Mouse (Mus musculus) lung, postnatal 0 days (tissue): ENCODE results near the gene Gm20388. TPM values are rescaled to one million over a fixed set of nuclear protein-coding genes. Genes with fewer than 3 reads are reported as not detected.

Experiments
- ATAC-seq: fragments of 200-750 bp; cut with Nextera tagmentation; 2 replicates; pipeline ENCODE4 v1.8.0; 2017; ENCODE audit warnings: moderate library complexity
- DNase-seq: peaks from one replicate; pipeline ENCODE4 v3.0.0-alpha.2; 2016; ENCODE audit warnings: low spot score
- H3K27ac ChIP-seq: fragments of 300-500 bp; sonication (generic); 2 replicates; pipeline ENCODE4 v1.5.1; 2014; ENCODE audit warnings: antibody characterized with exemption, mild to moderate bottlenecking, low read length, mixed read lengths
- H3K27me3 ChIP-seq: fragments of 300-500 bp; sonication (generic); replicated peaks from 2 replicates; pipeline ENCODE4 v1.6.1; 2014; ENCODE audit warnings: low read length, mixed read lengths; ENCODE audit not compliant: insufficient read depth
- H3K36me3 ChIP-seq: fragments of 300-500 bp; sonication (generic); 2 replicates; pipeline ENCODE4 v1.6.1; 2014; ENCODE audit warnings: low read length, mixed read lengths; ENCODE audit not compliant: insufficient read depth
- H3K4me1 ChIP-seq: fragments of 300-500 bp; sonication (generic); 2 replicates; pipeline ENCODE4 v1.6.1; 2014; ENCODE audit warnings: antibody characterized with exemption, low read depth, low read length, mixed read lengths; ENCODE audit not compliant: insufficient read depth
- H3K4me2 ChIP-seq: fragments of 300-500 bp; sonication (generic); replicated peaks from 2 replicates; pipeline ENCODE4 v1.6.1; 2014; ENCODE audit warnings: low read depth, mild to moderate bottlenecking, low read length, moderate library complexity, mixed read lengths
- H3K4me3 ChIP-seq: fragments of 300-500 bp; sonication (generic); 2 replicates; pipeline ENCODE4 v1.5.1; 2014; ENCODE audit warnings: low read depth, low read length
- H3K9ac ChIP-seq: fragments of 300-500 bp; sonication (generic); replicated peaks from 2 replicates; pipeline ENCODE4 v1.6.1; 2014; ENCODE audit warnings: low read depth, mild to moderate bottlenecking
- H3K9me3 ChIP-seq: fragments of 300-500 bp; sonication (generic); 2 replicates; pipeline ENCODE4 v1.6.1; 2016; ENCODE audit warnings: low read length, mixed read lengths
- CTCF ChIP-seq: IDR thresholded peaks from 2 replicates; pipeline ENCODE4 v1.5.1; 2016; ENCODE audit warnings: antibody characterized with exemption, mild to moderate bottlenecking
- EP300 ChIP-seq: IDR thresholded peaks from 2 replicates; pipeline ENCODE4 v1.6.1; 2016; ENCODE audit warnings: antibody characterized with exemption, mild to moderate bottlenecking, control low read depth
- WGBS: fragments of 180-500 bp; shearing (Covaris S2); extraction: QIAGEN DNeasy Blood & Tissue Kit; methylation state at CpG from one replicate; pipeline ENCODE4 v1.1.7; 2014; 5-methylcytosine and 5-hydroxymethylcytosine counted together
- polyA plus RNA-seq: library from polyadenylated mRNA; unstranded; fragments of >200 nt; fragmentation: Nextera tagmentation; extraction: Ambion mirVana; gene quantifications from 2 replicates; pipeline ENCODE4 v1.2.1, GENCODE M21; 2015

The Gm20388 gene
- polyA plus RNA-seq, 1 experiment from 2014 or later: not detected

DNA sequence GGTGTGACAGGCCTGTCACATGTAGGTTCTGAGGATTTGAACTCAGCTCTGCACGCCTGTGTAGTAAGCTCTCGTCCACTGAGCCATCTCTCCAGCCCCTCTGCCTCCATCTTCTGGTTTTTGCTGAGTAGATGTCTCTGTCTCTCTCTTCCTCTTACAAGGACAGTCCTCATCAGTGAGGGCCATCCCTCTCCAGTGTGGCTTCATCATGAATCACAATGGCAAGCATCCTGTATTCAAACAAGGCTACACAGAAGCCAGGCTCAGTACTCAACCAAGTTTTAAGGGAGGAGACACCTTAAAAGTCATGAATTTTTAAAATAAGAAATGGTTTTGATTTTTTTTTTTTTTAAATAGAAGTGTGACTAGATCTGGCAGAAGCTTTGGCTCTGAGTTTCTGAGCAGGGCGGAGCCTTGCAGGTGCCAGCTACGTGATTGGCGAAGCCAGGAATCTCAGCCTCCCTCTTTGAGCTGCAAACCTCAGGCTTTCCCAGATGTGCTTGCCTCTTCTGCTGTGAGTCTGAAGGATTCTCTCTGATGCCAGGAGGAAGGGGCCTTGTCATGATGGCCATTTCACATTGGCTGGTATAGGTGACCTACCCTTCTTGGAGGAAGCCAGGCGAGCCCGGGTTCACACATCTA lies 2206.2 kb downstream of the Gm20388 start:
- no peaks in the 10 kb centered on the region for H3K4me1 ChIP-seq
- no peak overlapping the region for H3K4me2 ChIP-seq
- no peak overlapping the region for H3K4me3 ChIP-seq
- ATAC-seq (no peak), DNase-seq (no peak)
- 89% methylated on average over 7 of the region's 7 CpGs for WGBS
- no peak overlapping the region for H3K27ac ChIP-seq
- H3K36me3 ChIP-seq: no peaks in the 10 kb centered on the region
- no peak overlapping the region for H3K9ac ChIP-seq
- no peaks in the 10 kb centered on the region for H3K9me3 ChIP-seq
- no peaks in the 10 kb centered on the region for H3K27me3 ChIP-seq
- TF ChIP-seq EP300 (no peak), CTCF (no peak)

- H3K4me3 ChIP-seq: no peak overlapping the region
- H3K36me3 ChIP-seq: no peaks in the 10 kb centered on the region
- no peaks in the 10 kb centered on the region for H3K4me1 ChIP-seq
- no peak for TF ChIP-seq CTCF
- TF ChIP-seq EP300: no peak
- H3K27ac ChIP-seq: no peak overlapping the region
- no peak overlapping the region for H3K4me2 ChIP-seq
- no peaks in the 10 kb centered on the region for H3K27me3 ChIP-seq
- ATAC-seq: peak; percentile 65
- 23% methylated on average over 10 of the region's 10 CpGs for WGBS
- peak; percentile 46 for DNase-seq
- H3K9me3 ChIP-seq: no peaks in the 10 kb centered on the region
- no peak overlapping the region for H3K9ac ChIP-seq
Measured at GRCm38 (mm10) chr8:122118097-122118496, 2207.5 kb downstream of the Gm20388 start.

DNA sequence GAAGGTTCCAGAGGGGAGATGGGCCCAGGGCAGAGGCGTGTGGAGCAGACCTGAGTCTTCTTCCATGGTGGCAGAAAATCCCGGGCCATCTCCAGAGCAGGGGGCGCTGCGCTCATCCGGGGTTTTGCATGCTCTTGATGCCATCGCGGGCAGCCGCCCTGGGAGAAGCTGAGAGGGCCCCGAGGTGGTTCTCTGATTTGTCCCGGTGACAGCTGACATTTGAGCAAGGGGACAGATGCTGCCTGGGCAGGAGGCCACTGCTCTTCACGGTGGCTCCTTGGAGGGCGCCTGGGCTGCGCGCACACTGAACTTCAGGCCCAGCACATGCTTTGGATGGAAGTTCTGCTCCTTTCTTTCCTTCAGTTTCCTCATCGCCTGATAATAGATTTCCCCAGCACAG lies 2207.9 kb downstream of the Gm20388 start:
- no peak overlapping the region for H3K9ac ChIP-seq
- H3K27me3 ChIP-seq: no peaks in the 10 kb centered on the region
- no peaks in the 10 kb centered on the region for H3K4me1 ChIP-seq
- no peaks in the 10 kb centered on the region for H3K9me3 ChIP-seq
- no peak for ATAC-seq
- no peak overlapping the region for H3K4me2 ChIP-seq
- no peak for DNase-seq
- TF ChIP-seq EP300 (no peak), CTCF (no peak)
- WGBS: 53% methylated on average over 15 of the region's 15 CpGs
- no peak overlapping the region for H3K27ac ChIP-seq
- no peaks in the 10 kb centered on the region for H3K36me3 ChIP-seq
- H3K4me3 ChIP-seq: no peak overlapping the region

- H3K9me3 ChIP-seq: no peaks in the 10 kb centered on the region
- no peak overlapping the region for H3K4me2 ChIP-seq
- no peak for ATAC-seq
Measured at GRCm38 (mm10) chr8:122124326-122124725, 2213.7 kb downstream of the Gm20388 start.

DNA sequence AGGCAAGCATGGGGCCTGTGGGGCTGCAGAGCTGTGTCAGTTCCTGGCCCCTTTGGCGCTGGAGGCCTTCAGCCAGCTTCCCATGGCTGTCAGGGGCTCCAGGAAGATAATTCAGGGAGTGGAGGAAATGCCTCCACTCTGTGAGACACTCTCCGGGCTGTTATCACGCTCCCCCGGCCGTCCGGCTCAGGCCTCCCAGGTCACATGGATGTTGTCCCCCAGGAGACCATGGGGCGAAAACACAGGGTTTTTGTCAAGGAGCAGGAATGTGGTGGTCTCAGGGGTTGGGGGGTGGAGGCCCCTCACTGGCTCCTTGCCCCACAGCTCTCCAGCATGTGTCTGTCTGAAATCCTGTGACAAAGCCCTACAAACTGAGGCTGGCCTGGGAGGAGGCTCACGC lies 2216.0 kb downstream of the Gm20388 start:
- no peaks in the 10 kb centered on the region for H3K36me3 ChIP-seq
- no peak for DNase-seq
- no peak for TF ChIP-seq EP300
- TF ChIP-seq CTCF: no peak
- no peak for ATAC-seq
- no peaks in the 10 kb centered on the region for H3K4me1 ChIP-seq
- no peak overlapping the region for H3K9ac ChIP-seq
- H3K27me3 ChIP-seq: no peaks in the 10 kb centered on the region
- H3K4me3 ChIP-seq: no peak overlapping the region
- H3K9me3 ChIP-seq: no peaks in the 10 kb centered on the region
- H3K4me2 ChIP-seq: no peak overlapping the region
- H3K27ac ChIP-seq: no peak overlapping the region
- 51% methylated on average over 8 of the region's 8 CpGs for WGBS

More at GRCm38 (mm10) chr8:122124326-122124725, 2213.7 kb downstream of the Gm20388 start:
- no peak overlapping the region for H3K27ac ChIP-seq
- no peaks in the 10 kb centered on the region for H3K4me1 ChIP-seq
- peak; percentile 45 for TF ChIP-seq CTCF
- no peak for TF ChIP-seq EP300
- no peak overlapping the region for H3K9ac ChIP-seq
- WGBS: 90% methylated on average over 3 of the region's 3 CpGs
- no peaks in the 10 kb centered on the region for H3K27me3 ChIP-seq
- H3K36me3 ChIP-seq: no peaks in the 10 kb centered on the region
- no peak overlapping the region for H3K4me3 ChIP-seq
- no peak for DNase-seq

DNA sequence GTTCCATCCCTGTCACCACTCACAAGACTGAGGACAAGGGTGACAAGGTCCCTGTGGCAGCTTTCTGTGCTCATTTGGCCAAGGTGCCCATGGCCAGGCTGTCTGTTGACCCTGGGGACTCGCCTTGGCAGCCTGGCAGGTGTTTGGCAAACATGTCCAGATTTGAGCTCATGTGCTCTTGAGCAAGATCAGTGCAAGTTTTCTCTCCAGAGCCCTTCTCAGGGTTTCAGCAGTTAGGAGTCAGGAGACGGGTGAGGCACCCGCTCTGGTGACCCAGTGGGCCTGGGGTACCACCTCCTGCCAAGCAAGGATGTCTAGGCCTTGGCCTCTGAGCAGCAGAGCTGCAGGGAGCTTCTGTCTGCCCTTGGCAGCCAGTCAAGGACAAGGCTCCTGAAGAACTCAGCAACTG lies 2223.5 kb downstream of the Gm20388 start:
- no peak overlapping the region for H3K9ac ChIP-seq
- no peaks in the 10 kb centered on the region for H3K9me3 ChIP-seq
- H3K4me3 ChIP-seq: no peak overlapping the region
- DNase-seq: no peak
- H3K27me3 ChIP-seq: no peaks in the 10 kb centered on the region
- no peaks in the 10 kb centered on the region for H3K4me1 ChIP-seq
- TF ChIP-seq EP300 (no peak), CTCF (no peak)
- no peak for ATAC-seq
- 70% methylated on average over 3 of the region's 3 CpGs for WGBS
- H3K27ac ChIP-seq: no peak overlapping the region
- no peaks in the 10 kb centered on the region for H3K36me3 ChIP-seq
- H3K4me2 ChIP-seq: no peak overlapping the region

DNA sequence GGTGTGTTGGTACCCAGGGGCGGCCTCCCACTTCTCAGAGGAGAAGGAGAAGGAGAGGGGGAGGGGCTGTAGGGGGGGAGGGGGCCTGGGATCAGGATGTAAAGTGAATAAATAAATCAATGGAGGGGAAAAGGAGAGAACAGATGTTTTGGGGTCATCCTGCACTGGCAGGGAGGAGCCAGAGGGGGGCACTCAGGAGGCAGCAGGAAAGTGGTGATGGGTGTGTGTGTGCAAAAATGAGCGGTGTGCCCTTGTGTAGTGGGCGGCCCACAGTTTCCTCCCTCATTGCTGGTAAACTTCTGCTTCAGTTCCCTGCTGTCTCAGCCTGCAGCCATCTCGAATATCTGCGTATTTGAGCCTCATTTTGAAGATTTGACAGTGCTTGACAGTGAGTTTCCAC lies 2224.9 kb downstream of the Gm20388 start:
- Histone ChIP-seq H3K9ac (no peak overlapping the region), H3K27me3 (no peaks in the 10 kb centered on the region), H3K9me3 (no peaks in the 10 kb centered on the region), H3K4me1 (no peaks in the 10 kb centered on the region), H3K4me2 (no peak overlapping the region), H3K27ac (no peak overlapping the region), H3K4me3 (no peak overlapping the region), H3K36me3 (no peaks in the 10 kb centered on the region)
- TF ChIP-seq CTCF: peak; percentile 36
- no peak for TF ChIP-seq EP300
- WGBS: 68% methylated on average over 5 of the region's 5 CpGs
- ATAC-seq (no peak), DNase-seq (no peak)
